Mouse (Mus musculus): ENCODE measurements around the gene Ptpn22. TPM values are rescaled to one million over a fixed set of nuclear protein-coding genes. Genes with fewer than 3 reads are reported as not detected.

Ptpn22 gene
- polyA plus RNA-seq, 1 experiment: not detected

DNA sequence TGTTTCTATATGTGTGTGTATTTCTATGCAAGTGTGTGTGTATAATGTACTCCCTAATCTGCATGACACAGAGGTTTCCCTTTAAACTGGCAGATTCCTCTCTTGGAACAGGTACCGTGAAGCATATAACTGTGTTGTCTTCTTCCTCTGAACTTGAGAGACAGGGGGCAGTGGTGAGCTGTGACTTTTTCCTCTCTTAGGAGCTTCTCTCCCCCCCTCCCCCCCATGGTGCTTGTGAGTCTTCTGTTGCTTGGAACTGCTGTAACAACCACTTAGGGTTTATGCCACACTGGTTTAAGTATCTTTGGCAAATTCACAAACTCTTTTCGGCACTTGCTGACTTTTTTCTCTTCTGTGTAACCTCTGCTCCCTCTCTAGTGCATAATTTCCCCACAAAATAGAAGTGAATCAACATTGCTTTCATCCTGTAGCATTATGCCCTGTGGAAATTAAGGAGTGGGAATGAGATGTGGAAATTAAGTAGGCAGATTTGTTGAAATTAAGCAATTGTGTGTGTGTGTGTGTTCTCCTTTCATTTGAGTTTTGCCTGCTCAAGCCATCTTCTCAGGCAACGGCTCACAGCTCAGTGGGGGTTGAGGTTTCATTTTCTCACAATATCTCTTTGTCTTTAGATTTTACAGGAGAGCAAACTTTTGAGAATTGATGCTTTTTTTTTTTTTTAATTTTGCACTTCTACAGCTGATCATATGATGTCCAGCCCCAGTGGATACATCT lies 6.9 kb upstream of the Ptpn22 start:
- Histone ChIP-seq H3K4me1 (ENCODE audit: control insufficient read depth) (peaks cover 4% of the 10 kb centered on the region; the same call in 1 of the 2 replicates), H3K9me3 (ENCODE audit: control insufficient read depth, low read length) (no peaks in the 10 kb centered on the region), H3K27me3 (ENCODE audit: control insufficient read depth) (no peaks in the 10 kb centered on the region), H3K36me3 (ENCODE audit: control insufficient read depth) (no peaks in the 10 kb centered on the region), H3K4me3 (replicated peaks) (no peak overlapping the region)
- no peak for TF ChIP-seq TAL1 (IDR thresholded peaks at IDR 0.05; ENCODE audit: low read length)

DNA sequence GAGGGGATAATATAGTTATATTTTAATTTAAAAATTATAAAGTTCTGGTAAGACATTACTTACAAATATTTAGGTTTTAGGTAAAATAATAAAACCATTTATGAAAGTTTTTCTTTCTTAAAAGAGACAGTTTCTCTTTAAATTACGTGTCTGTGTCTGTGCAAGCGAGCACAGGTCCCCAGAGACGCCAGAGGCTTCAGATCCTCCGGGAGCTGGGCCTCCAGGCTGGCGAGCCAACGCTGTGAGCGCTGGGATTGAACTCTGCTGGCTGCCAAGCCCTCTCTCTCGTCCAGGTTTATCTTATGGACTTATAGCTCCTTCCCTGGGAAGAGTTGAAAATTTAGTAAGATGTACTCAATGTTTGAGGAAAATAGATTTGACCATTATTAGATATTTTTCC lies 5.8 kb upstream of the Ptpn22 start:
- no peaks in the 10 kb centered on the region for H3K36me3 ChIP-seq (ENCODE audit: control insufficient read depth)
- TF ChIP-seq TAL1 (IDR thresholded peaks at IDR 0.05; ENCODE audit: low read length) (no peak), GATA1 (IDR thresholded peaks at IDR 0.05; ENCODE audit: low read length) (no peak)
- H3K4me3 ChIP-seq (replicated peaks): no peak overlapping the region
- no peaks in the 10 kb centered on the region for H3K27me3 ChIP-seq (ENCODE audit: control insufficient read depth)
- no peaks in the 10 kb centered on the region for H3K9me3 ChIP-seq (ENCODE audit: control insufficient read depth, low read length)
- H3K4me1 ChIP-seq (ENCODE audit: control insufficient read depth): peaks cover 4% of the 10 kb centered on the region; the same call in 1 of the 2 replicates

- Histone ChIP-seq H3K27me3 (ENCODE audit: control insufficient read depth) (peaks cover 6% of the 10 kb centered on the region), H3K9me3 (ENCODE audit: control insufficient read depth, low read length) (no peaks in the 10 kb centered on the region), H3K36me3 (ENCODE audit: control insufficient read depth) (no peaks in the 10 kb centered on the region), H3K4me3 (replicated peaks) (no peak overlapping the region), H3K4me1 (ENCODE audit: control insufficient read depth) (peaks cover 10% of the 10 kb centered on the region)
- TF ChIP-seq GATA1 (IDR thresholded peaks at IDR 0.05; ENCODE audit: low read length) (no peak), TAL1 (IDR thresholded peaks at IDR 0.05; ENCODE audit: low read length) (no peak)
Observed at GRCm38 (mm10) chr3:103857036-103857805, 2.4 kb upstream of the Ptpn22 start.

DNA sequence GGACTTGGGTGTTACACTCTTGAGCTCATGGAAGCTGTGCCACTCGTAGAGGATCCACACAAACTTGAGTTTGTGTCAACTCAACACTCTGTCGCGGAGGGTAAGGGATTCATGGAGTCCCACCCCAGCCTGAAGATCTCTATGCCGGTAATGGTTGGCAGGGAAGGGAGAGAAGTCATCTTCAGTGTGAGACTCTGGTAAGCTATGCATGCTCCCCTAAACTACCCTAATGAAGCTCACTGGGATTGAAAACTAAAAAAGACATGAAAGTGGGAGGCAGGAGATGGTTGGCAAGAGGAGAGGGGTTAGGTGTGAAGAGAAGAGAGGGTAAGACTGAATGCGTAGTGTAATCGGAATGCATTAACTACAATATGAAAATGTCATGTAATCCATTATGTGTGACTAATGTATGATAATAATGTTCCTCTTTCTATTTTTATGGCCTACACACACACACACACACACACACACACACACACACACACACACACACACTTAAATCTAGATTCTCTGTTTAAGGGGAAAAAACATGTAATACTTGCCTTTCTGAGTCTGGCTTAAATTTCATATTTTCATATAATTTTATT lies 1.5 kb upstream of the Ptpn22 start:
- Histone ChIP-seq H3K27me3 (ENCODE audit: control insufficient read depth) (peaks cover 6% of the 10 kb centered on the region), H3K9me3 (ENCODE audit: control insufficient read depth, low read length) (no peaks in the 10 kb centered on the region), H3K4me1 (ENCODE audit: control insufficient read depth) (peaks cover 10% of the 10 kb centered on the region), H3K4me3 (replicated peaks) (no peak overlapping the region), H3K36me3 (ENCODE audit: control insufficient read depth) (no peaks in the 10 kb centered on the region)
- TF ChIP-seq GATA1 (IDR thresholded peaks at IDR 0.05; ENCODE audit: low read length) (no peak), TAL1 (IDR thresholded peaks at IDR 0.05; ENCODE audit: low read length) (no peak)

DNA sequence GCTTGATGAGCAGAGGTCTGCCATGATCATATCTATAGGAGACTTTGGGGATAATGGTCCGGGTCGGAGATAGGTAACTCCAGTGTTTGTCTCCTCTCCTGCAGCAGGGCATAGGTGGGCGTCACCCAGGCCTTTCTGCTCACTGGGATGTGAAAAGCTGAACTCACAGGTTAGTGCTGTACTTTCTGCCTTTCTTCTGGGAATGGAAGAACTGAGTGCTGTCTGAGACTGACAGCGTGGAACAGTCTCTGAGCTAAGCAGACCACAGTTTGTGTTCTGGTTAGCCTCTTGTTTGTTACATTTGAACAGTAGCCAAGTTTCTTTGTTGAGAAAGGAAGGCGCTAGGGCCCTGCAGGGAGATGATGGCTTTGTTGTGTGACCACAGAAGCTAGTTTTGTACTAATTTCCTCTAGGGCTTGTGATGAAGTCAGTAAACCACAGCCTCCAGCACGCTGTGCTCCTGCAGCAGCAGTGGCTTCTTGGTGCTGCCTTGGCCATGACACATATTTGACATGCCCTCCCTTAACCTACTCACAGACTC lies 326 bp downstream of the Ptpn22 start:
- H3K27me3 ChIP-seq (ENCODE audit: control insufficient read depth): peaks cover 6% of the 10 kb centered on the region
- H3K9me3 ChIP-seq (ENCODE audit: control insufficient read depth, low read length): no peaks in the 10 kb centered on the region
- H3K4me3 ChIP-seq (replicated peaks): no peak overlapping the region
- TF ChIP-seq GATA1 (IDR thresholded peaks at IDR 0.05; ENCODE audit: low read length) (no peak), TAL1 (IDR thresholded peaks at IDR 0.05; ENCODE audit: low read length) (no peak)
- H3K36me3 ChIP-seq (ENCODE audit: control insufficient read depth): no peaks in the 10 kb centered on the region
- peaks cover 10% of the 10 kb centered on the region for H3K4me1 ChIP-seq (ENCODE audit: control insufficient read depth)

- Histone ChIP-seq H3K27me3 (ENCODE audit: control insufficient read depth) (peaks cover 6% of the 10 kb centered on the region), H3K36me3 (ENCODE audit: control insufficient read depth) (no peaks in the 10 kb centered on the region), H3K4me1 (ENCODE audit: control insufficient read depth) (peaks cover 7% of the 10 kb centered on the region), H3K9me3 (ENCODE audit: control insufficient read depth, low read length) (no peaks in the 10 kb centered on the region), H3K4me3 (replicated peaks) (no peak overlapping the region)
- TF ChIP-seq TAL1 (IDR thresholded peaks at IDR 0.05; ENCODE audit: low read length): no peak
- TF ChIP-seq GATA1 (IDR thresholded peaks at IDR 0.05; ENCODE audit: low read length): no peak
Observed at GRCm38 (mm10) chr3:103862721-103863220, 3.2 kb downstream of the Ptpn22 start.

- H3K4me3 ChIP-seq (replicated peaks): no peak overlapping the region
- peaks cover 6% of the 10 kb centered on the region for H3K27me3 ChIP-seq (ENCODE audit: control insufficient read depth)
- TF ChIP-seq TAL1 (IDR thresholded peaks at IDR 0.05; ENCODE audit: low read length): no peak
- no peak for TF ChIP-seq GATA1 (IDR thresholded peaks at IDR 0.05; ENCODE audit: low read length)
- no peaks in the 10 kb centered on the region for H3K36me3 ChIP-seq (ENCODE audit: control insufficient read depth)
- H3K9me3 ChIP-seq (ENCODE audit: control insufficient read depth, low read length): no peaks in the 10 kb centered on the region
- H3K4me1 ChIP-seq (ENCODE audit: control insufficient read depth): peaks cover 7% of the 10 kb centered on the region
Observed at GRCm38 (mm10) chr3:103864200-103864599, 4.6 kb downstream of the Ptpn22 start.

- TF ChIP-seq GATA1 (IDR thresholded peaks at IDR 0.05; ENCODE audit: low read length) (no peak), TAL1 (IDR thresholded peaks at IDR 0.05; ENCODE audit: low read length) (no peak)
- Histone ChIP-seq H3K36me3 (ENCODE audit: control insufficient read depth) (no peaks in the 10 kb centered on the region), H3K27me3 (ENCODE audit: control insufficient read depth) (no peaks in the 10 kb centered on the region), H3K4me3 (replicated peaks) (no peak overlapping the region), H3K9me3 (ENCODE audit: control insufficient read depth, low read length) (no peaks in the 10 kb centered on the region), H3K4me1 (ENCODE audit: control insufficient read depth) (no peaks in the 10 kb centered on the region)
Observed at GRCm38 (mm10) chr3:103867424-103867971, 7.9 kb downstream of the Ptpn22 start.
